Mouse (Mus musculus): ENCODE measurements at regions not wholly inside any gene's neighbourhood (a gene's known extent, or its start where the extent isn't known, plus 50 kb on each side); places are given as distances from the start of the nearest gene placed in this dataset.

- WGBS: 44% methylated on average over 11 of the region's 11 CpGs
- no peaks in the 10 kb centered on the region for H3K36me3 ChIP-seq (ENCODE audit: insufficient read depth, low read length)
- H3K27ac ChIP-seq: no peak overlapping the region
- H3K4me3 ChIP-seq (ENCODE audit: low read length): no peak overlapping the region
- no peaks in the 10 kb centered on the region for H3K27me3 ChIP-seq (ENCODE audit: insufficient read depth, low read length)
- no peaks in the 10 kb centered on the region for H3K9me3 ChIP-seq (ENCODE audit: low read length)
- H3K4me2 ChIP-seq (ENCODE audit: low read depth, low read length): no peak overlapping the region
- ATAC-seq (no peak), DNase-seq (ENCODE audit: low spot score) (no peak)
- no peak for TF ChIP-seq CTCF (IDR thresholded peaks at IDR 0.05; ENCODE audit: low read depth)
- no peak overlapping the region for H3K9ac ChIP-seq (replicated peaks; ENCODE audit: low read length)
- no peaks in the 10 kb centered on the region for H3K4me1 ChIP-seq (ENCODE audit: insufficient read depth, low read length)
Observed at GRCm38 (mm10) chr15:93910981-93911431, 315.3 kb upstream of the Prickle1 start.

- Histone ChIP-seq H3K27me3 (ENCODE audit: insufficient read depth, low read length) (no peaks in the 10 kb centered on the region), H3K36me3 (ENCODE audit: insufficient read depth, low read length) (no peaks in the 10 kb centered on the region), H3K4me3 (ENCODE audit: low read length) (no peak overlapping the region), H3K4me1 (ENCODE audit: insufficient read depth, low read length) (no peaks in the 10 kb centered on the region), H3K27ac (no peak overlapping the region), H3K9ac (replicated peaks; ENCODE audit: low read length) (no peak overlapping the region), H3K4me2 (ENCODE audit: low read depth, low read length) (no peak overlapping the region), H3K9me3 (ENCODE audit: low read length) (no peaks in the 10 kb centered on the region)
- DNase-seq (ENCODE audit: low spot score) (no peak), ATAC-seq (no peak)
- WGBS: 89% methylated on average over 3 of the region's 3 CpGs
- TF ChIP-seq CTCF (IDR thresholded peaks at IDR 0.05; ENCODE audit: low read depth): no peak
Observed at GRCm38 (mm10) chr15:93910158-93910557, 314.5 kb upstream of the Prickle1 start.

GRCm38 (mm10) chr15:93903671-93904603, 308.2 kb upstream of the Prickle1 start:
- H3K9ac ChIP-seq (replicated peaks; ENCODE audit: low read length): no peak overlapping the region
- WGBS: 71% methylated on average over 18 of the region's 18 CpGs
- no peak overlapping the region for H3K4me2 ChIP-seq (ENCODE audit: low read depth, low read length)
- no peaks in the 10 kb centered on the region for H3K36me3 ChIP-seq (ENCODE audit: insufficient read depth, low read length)
- H3K9me3 ChIP-seq (ENCODE audit: low read length): no peaks in the 10 kb centered on the region
- no peaks in the 10 kb centered on the region for H3K27me3 ChIP-seq (ENCODE audit: insufficient read depth, low read length)
- no peak for TF ChIP-seq CTCF (IDR thresholded peaks at IDR 0.05; ENCODE audit: low read depth)
- no peak overlapping the region for H3K4me3 ChIP-seq (ENCODE audit: low read length)
- ATAC-seq (no peak), DNase-seq (ENCODE audit: low spot score) (no peak)
- H3K27ac ChIP-seq: no peak overlapping the region
- no peaks in the 10 kb centered on the region for H3K4me1 ChIP-seq (ENCODE audit: insufficient read depth, low read length)

GRCm38 (mm10) chr15:93882826-93883225, 287.1 kb upstream of the Prickle1 start:
- 81% methylated on average over 8 of the region's 8 CpGs for WGBS
- Histone ChIP-seq H3K27ac (no peak overlapping the region), H3K4me3 (ENCODE audit: low read length) (no peak overlapping the region), H3K27me3 (ENCODE audit: insufficient read depth, low read length) (no peaks in the 10 kb centered on the region), H3K4me1 (ENCODE audit: insufficient read depth, low read length) (no peaks in the 10 kb centered on the region), H3K9ac (replicated peaks; ENCODE audit: low read length) (no peak overlapping the region), H3K4me2 (ENCODE audit: low read depth, low read length) (no peak overlapping the region), H3K36me3 (ENCODE audit: insufficient read depth, low read length) (no peaks in the 10 kb centered on the region), H3K9me3 (ENCODE audit: low read length) (no peaks in the 10 kb centered on the region)
- ATAC-seq (no peak), DNase-seq (ENCODE audit: low spot score) (no peak)
- no peak for TF ChIP-seq CTCF (IDR thresholded peaks at IDR 0.05; ENCODE audit: low read depth)

GRCm38 (mm10) chr15:93881276-93881675, 285.6 kb upstream of the Prickle1 start:
- no peaks in the 10 kb centered on the region for H3K9me3 ChIP-seq (ENCODE audit: low read length)
- no peak overlapping the region for H3K9ac ChIP-seq (replicated peaks; ENCODE audit: low read length)
- H3K4me2 ChIP-seq (ENCODE audit: low read depth, low read length): no peak overlapping the region
- no peak for ATAC-seq
- H3K27ac ChIP-seq: no peak overlapping the region
- H3K4me1 ChIP-seq (ENCODE audit: insufficient read depth, low read length): no peaks in the 10 kb centered on the region
- TF ChIP-seq CTCF (IDR thresholded peaks at IDR 0.05; ENCODE audit: low read depth): no peak
- no peaks in the 10 kb centered on the region for H3K27me3 ChIP-seq (ENCODE audit: insufficient read depth, low read length)
- no peak for DNase-seq (ENCODE audit: low spot score)
- no peak overlapping the region for H3K4me3 ChIP-seq (ENCODE audit: low read length)
- no peaks in the 10 kb centered on the region for H3K36me3 ChIP-seq (ENCODE audit: insufficient read depth, low read length)

- H3K4me3 ChIP-seq (ENCODE audit: low read length): no peak overlapping the region
- no peaks in the 10 kb centered on the region for H3K4me1 ChIP-seq (ENCODE audit: insufficient read depth, low read length)
- no peak overlapping the region for H3K4me2 ChIP-seq (ENCODE audit: low read depth, low read length)
- no peak overlapping the region for H3K9ac ChIP-seq (replicated peaks; ENCODE audit: low read length)
- ATAC-seq (no peak), DNase-seq (ENCODE audit: low spot score) (no peak)
- 91% methylated on average over 8 of the region's 8 CpGs for WGBS
- H3K27me3 ChIP-seq (ENCODE audit: insufficient read depth, low read length): no peaks in the 10 kb centered on the region
- no peak overlapping the region for H3K27ac ChIP-seq
- TF ChIP-seq CTCF (IDR thresholded peaks at IDR 0.05; ENCODE audit: low read depth): no peak
- no peaks in the 10 kb centered on the region for H3K36me3 ChIP-seq (ENCODE audit: insufficient read depth, low read length)
- no peaks in the 10 kb centered on the region for H3K9me3 ChIP-seq (ENCODE audit: low read length)
Observed at GRCm38 (mm10) chr15:93880302-93880701, 284.6 kb upstream of the Prickle1 start.

- H3K4me2 ChIP-seq (ENCODE audit: low read depth, low read length): no peak overlapping the region
- H3K9me3 ChIP-seq (ENCODE audit: low read length): no peaks in the 10 kb centered on the region
- H3K9ac ChIP-seq (replicated peaks; ENCODE audit: low read length): no peak overlapping the region
- no peaks in the 10 kb centered on the region for H3K4me1 ChIP-seq (ENCODE audit: insufficient read depth, low read length)
- no peak for DNase-seq (ENCODE audit: low spot score)
- no peak for TF ChIP-seq CTCF (IDR thresholded peaks at IDR 0.05; ENCODE audit: low read depth)
- H3K27me3 ChIP-seq (ENCODE audit: insufficient read depth, low read length): no peaks in the 10 kb centered on the region
- H3K36me3 ChIP-seq (ENCODE audit: insufficient read depth, low read length): no peaks in the 10 kb centered on the region
- 90% methylated on average over 3 of the region's 3 CpGs for whole genome bisulfite sequencing
- H3K4me3 ChIP-seq (ENCODE audit: low read length): no peak overlapping the region
- no peak for ATAC-seq
- H3K27ac ChIP-seq: no peak overlapping the region
Observed at GRCm38 (mm10) chr15:93879006-93879405, 283.3 kb upstream of the Prickle1 start.
